8 mouse cellular contexts compared by ENCODE assay signal in the genomic region with DNA sequence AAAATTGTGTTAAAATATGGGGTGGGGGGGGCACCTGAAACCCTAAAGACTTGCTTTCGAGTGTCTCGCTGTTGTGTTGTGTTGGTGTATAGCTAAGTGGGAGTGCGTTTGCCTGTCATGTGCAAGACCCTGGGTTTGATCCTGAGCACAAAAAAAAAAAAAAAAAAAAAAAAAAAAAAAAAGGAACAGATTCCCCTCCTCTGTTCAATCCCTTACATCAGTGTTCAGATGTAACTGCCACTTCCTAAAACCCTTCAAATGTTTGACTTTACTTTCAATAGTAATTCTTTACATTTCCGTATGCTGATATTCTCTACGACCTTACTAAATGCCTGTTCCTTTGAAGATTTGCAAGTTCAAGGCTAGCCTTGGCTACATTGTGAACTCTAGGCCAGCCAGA. TPM values are rescaled to one million over a fixed set of nuclear protein-coding genes. Genes with fewer than 3 reads are reported as not detected.
A peak's percentile ranks its signal among the peaks of the same experiment; 100 is the strongest.
DNase-seq lines count a peak whose midpoint lies in the region; ATAC-seq and TF ChIP-seq lines count a peak whose summit lies in the region.

No protein-coding gene starts in this region.

- DNase-seq in heart, adult 11 months: peak; percentile 46
- no peak for DNase-seq in heart, postnatal 25 days (ENCODE audit: low spot score)
- peak; percentile 15 for DNase-seq in CD4-positive helper T cell, adult 2 months (ENCODE audit: low read depth, low spot score)
- DNase-seq in liver, embryonic 14.5 days (ENCODE audit: low read depth in 3 of 3, low spot score in 3 of 3): no peak
- no peak for DNase-seq in urinary bladder, adult 2 months (ENCODE audit: low spot score)
- DNase-seq in left cerebral cortex, adult 11 months (ENCODE audit: low spot score): no peak
- DNase-seq in gastrocnemius, postnatal 4 days (ENCODE audit: low spot score in 2 of 2): no peak

- peak overlapping the region; percentile 95 for H3K4me3 ChIP-seq in forebrain, embryonic 16.5 days (replicated peaks; ENCODE audit: low read length)
- H3K4me3 ChIP-seq in liver, embryonic 14.5 days (ENCODE audit: insufficient read depth in 1 of 2, low read depth in 2 of 2, low read length in 2 of 2): peak overlapping the region; percentile 28 to 97; a peak in 3 of 4 replicates

- ATAC-seq in forebrain, embryonic 16.5 days: no peak
- no peak for ATAC-seq in liver, embryonic 14.5 days (ENCODE audit: insufficient read depth)

- no peaks in the 10 kb centered on the region for H3K36me3 ChIP-seq in forebrain, embryonic 16.5 days (ENCODE audit: control insufficient read depth, insufficient read depth)
- no peaks in the 10 kb centered on the region for H3K36me3 ChIP-seq in liver, embryonic 14.5 days (replicated peaks; ENCODE audit: control insufficient read depth, insufficient read depth, low read depth)

- no peak overlapping the region for H3K27ac ChIP-seq in forebrain, embryonic 16.5 days (ENCODE audit: low read length)
- H3K27ac ChIP-seq in liver, embryonic 14.5 days: no peak overlapping the region

- peaks cover 37% of the 10 kb centered on the region for H3K4me1 ChIP-seq in forebrain, embryonic 16.5 days (replicated peaks; ENCODE audit: control insufficient read depth, insufficient read depth, low read length)
- H3K4me1 ChIP-seq in liver, embryonic 14.5 days (replicated peaks; ENCODE audit: control insufficient read depth in 2 of 2, insufficient read depth in 2 of 2, low read length in 1 of 2): peaks cover 9 to 11% of the 10 kb centered on the region in 2 experiments

- peak overlapping the region; percentile 61 for H3K4me2 ChIP-seq in forebrain, embryonic 16.5 days (ENCODE audit: low read length)
- peak overlapping the region; percentile 89 for H3K4me2 ChIP-seq in liver, embryonic 14.5 days (ENCODE audit: low read depth)

- WGBS in forebrain, embryonic 16.5 days: 72% methylated on average over 5 of the region's 5 CpGs
- 68% methylated on average over 5 of the region's 5 CpGs for WGBS in liver, embryonic 14.5 days (ENCODE audit: insufficient replicate concordance)

- H3K9ac ChIP-seq in forebrain, embryonic 16.5 days (replicated peaks; ENCODE audit: low read depth, low read length): peak overlapping the region; percentile 91; the same call in 1 of the 2 replicates
- H3K9ac ChIP-seq in liver, embryonic 14.5 days (replicated peaks): peak overlapping the region; percentile 90

- intact Hi-C loops in heart, postnatal 25 days (cut with DNase I): no loop called here

- H3K9me3 ChIP-seq in forebrain, embryonic 16.5 days (ENCODE audit: control insufficient read depth, low read length): no peaks in the 10 kb centered on the region
- H3K9me3 ChIP-seq in liver, embryonic 14.5 days (ENCODE audit: control insufficient read depth, low read length): no peaks in the 10 kb centered on the region

- H3K27me3 ChIP-seq in forebrain, embryonic 16.5 days (replicated peaks; ENCODE audit: control insufficient read depth, insufficient read depth, low read length): no peaks in the 10 kb centered on the region
- H3K27me3 ChIP-seq in liver, embryonic 14.5 days (ENCODE audit: control insufficient read depth, insufficient read depth, low read length): no peaks in the 10 kb centered on the region

- no peak for TF ChIP-seq CTCF in liver, embryonic 14.5 days (IDR thresholded peaks at IDR 0.05; ENCODE audit: low read depth)

- no peak for TF ChIP-seq EP300 in liver, embryonic 14.5 days (IDR thresholded peaks at IDR 0.05; ENCODE audit: low read depth)

RNA-seq across cellular contexts. Expression of gene Mfap3, which starts 0.8 kb away (rescaled TPM):
- total RNA-seq in heart, postnatal 25 days (2021): 10 to 100 TPM; 13.3 to 13.7 TPM
- 63.8 and 72.7 TPM in 2 replicates for polyA plus RNA-seq in forebrain, embryonic 16.5 days (2015; fragmentation: Nextera tagmentation; extraction: Ambion mirVana)
- polyA plus RNA-seq in liver, embryonic 14.5 days (2012; rRNA removed): 4.8 and 5.4 TPM in 2 replicates
- 10.8 and 11.7 TPM in 2 replicates for polyA plus RNA-seq in liver, embryonic 14.5 days (2014; fragmentation: Nextera tagmentation; extraction: Ambion mirVana)
- polyA plus RNA-seq in urinary bladder, adult 2 months (2012; rRNA removed): 20.7 and 21.0 TPM in 2 replicates
- 10 to 100 TPM; 23.6 to 24.6 TPM for total RNA-seq in gastrocnemius, postnatal 4 days (2021)

RNA-seq across cellular contexts. Expression of gene Fam114a2, which starts 0.9 kb away (rescaled TPM):
- total RNA-seq in heart, postnatal 25 days (2021): 10 to 100 TPM; 39.1 to 41.9 TPM
- 111 TPM in 2 replicates for polyA plus RNA-seq in forebrain, embryonic 16.5 days (2015; fragmentation: Nextera tagmentation; extraction: Ambion mirVana)
- polyA plus RNA-seq in liver, embryonic 14.5 days (2012; rRNA removed): 12.0 and 15.3 TPM in 2 replicates
- 17.6 and 18.8 TPM in 2 replicates for polyA plus RNA-seq in liver, embryonic 14.5 days (2014; fragmentation: Nextera tagmentation; extraction: Ambion mirVana)
- 51.1 and 58.6 TPM in 2 replicates for polyA plus RNA-seq in urinary bladder, adult 2 months (2012; rRNA removed)
- total RNA-seq in gastrocnemius, postnatal 4 days (2021): 10 to 100 TPM; 36.9 to 44.9 TPM

Comparison
In these comparisons a context has a peak if more than half of its experiments do, and no peak if none do; other contexts are left out.
1. DNase-seq: peak in heart, adult 11 months (single experiment) and CD4-positive helper T cell, adult 2 months (single experiment); none in heart, postnatal 25 days (single experiment), liver, embryonic 14.5 days (0 of 3), urinary bladder, adult 2 months (single experiment), left cerebral cortex, adult 11 months (single experiment) and gastrocnemius, postnatal 4 days (0 of 2).